Mouse (Mus musculus) olfactory bulb, adult 2 months (tissue): ENCODE results near the gene Frem2. TPM values are rescaled to one million over a fixed set of nuclear protein-coding genes. Genes with fewer than 3 reads are reported as not detected.

Experiments
- H3K27ac ChIP-seq: fragments of 200-500 bp; 2 replicates; pipeline ENCODE4 v1.5.1; 2012; ENCODE audit warnings: low read depth, low read length; ENCODE audit not compliant: insufficient read depth
- H3K4me1 ChIP-seq: fragments of 200-500 bp; 2 replicates; pipeline ENCODE4 v1.6.1; 2012; ENCODE audit warnings: low read length; ENCODE audit not compliant: control insufficient read depth, insufficient read depth
- H3K4me3 ChIP-seq: fragments of 200-500 bp; 2 replicates; pipeline ENCODE4 v1.5.1; 2012; ENCODE audit warnings: mild to moderate bottlenecking, low read depth, low read length, moderate library complexity; ENCODE audit not compliant: insufficient read depth
- CTCF ChIP-seq: fragments of 200-500 bp; IDR thresholded peaks from 2 replicates; pipeline ENCODE4 v1.5.1; 2012; ENCODE audit warnings: low read depth, mild to moderate bottlenecking, low read length, moderate library complexity; ENCODE audit not compliant: insufficient read depth
- POLR2A ChIP-seq: fragments of 200-500 bp; IDR thresholded peaks from 2 replicates; pipeline ENCODE4 v1.6.1; 2012; ENCODE audit warnings: mild to moderate bottlenecking, low read depth, low read length, moderate library complexity; ENCODE audit not compliant: insufficient read depth
- WGBS: fragments of 180-500 bp; shearing (Covaris S2); methylation state at CpG from one replicate; pipeline ENCODE4 v1.1.7; 2018; 5-methylcytosine and 5-hydroxymethylcytosine counted together
- polyA plus RNA-seq: library from polyadenylated mRNA; stranded (reverse); fragments of >200 nt; gene quantifications from 2 replicates; pipeline ENCODE4 v1.2.4, GENCODE M21; 2012; ENCODE audit warnings: low replicate concordance; ENCODE audit not compliant: missing spikeins, insufficient read depth, insufficient read length

Frem2 gene
- polyA plus RNA-seq, 1 experiment: not detected

- Histone ChIP-seq H3K27ac (no peak overlapping the region), H3K4me3 (no peak overlapping the region), H3K4me1 (peaks cover 6% of the 10 kb centered on the region)
- WGBS: 58% methylated on average over 9 of the region's 9 CpGs
- TF ChIP-seq POLR2A: no peak
- no peak for TF ChIP-seq CTCF
Observed at GRCm38 (mm10) chr3:53466481-53466880, 190.7 kb downstream of the Frem2 start.

DNA sequence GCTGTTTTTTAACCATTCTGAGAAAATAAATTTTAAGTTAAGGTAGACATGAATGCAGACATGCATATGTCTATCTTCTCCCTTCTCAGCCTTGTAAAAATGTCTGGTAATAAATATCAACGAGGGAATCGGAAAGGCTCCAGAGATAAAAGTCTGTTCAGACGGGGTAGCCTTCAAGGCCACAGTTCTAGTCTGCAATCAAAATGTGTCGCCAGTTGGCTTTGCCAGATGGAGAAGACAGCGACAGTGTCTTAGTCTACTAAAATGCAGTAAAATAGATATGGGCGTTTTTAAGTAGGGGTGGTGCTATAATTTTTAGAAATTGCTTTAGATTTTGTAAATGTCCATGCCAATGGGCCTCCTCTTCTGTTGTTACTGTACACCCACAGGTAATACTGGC, 191.8 kb downstream of the Frem2 start:
- Histone ChIP-seq H3K4me3 (no peak overlapping the region), H3K4me1 (peaks cover 9% of the 10 kb centered on the region), H3K27ac (no peak overlapping the region)
- TF ChIP-seq CTCF (no peak), POLR2A (no peak)
- 41% methylated on average over 6 of the region's 6 CpGs for WGBS

GRCm38 (mm10) chr3:53464146-53464698, 192.9 kb downstream of the Frem2 start:
- TF ChIP-seq POLR2A: no peak
- TF ChIP-seq CTCF: no peak
- H3K4me1 ChIP-seq: peaks cover 15% of the 10 kb centered on the region
- peak overlapping the region; percentile 87 for H3K4me3 ChIP-seq
- under 1% methylated on average over 20 of the region's 20 CpGs for WGBS
- peak overlapping the region; percentile 53; the same call in 1 of the 2 replicates for H3K27ac ChIP-seq

Other genes starting within 250 kb of the Frem2 start
- gene Nhlrc3, start 194.0 kb downstream of the Frem2 start, polyA plus RNA-seq: not detected in 2 replicates
- not detected in 2 replicates for gene Proser1, start 193.7 kb downstream of the Frem2 start, polyA plus RNA-seq
- not detected in 2 replicates for gene Stoml3, start 168.7 kb downstream of the Frem2 start, polyA plus RNA-seq
- not detected in 2 replicates for gene Gm10985, start 187.7 kb upstream of the Frem2 start, polyA plus RNA-seq
- gene Ufm1, start 206.5 kb upstream of the Frem2 start, polyA plus RNA-seq: not detected in 2 replicates